Mouse (Mus musculus) heart, embryonic 11.5 days (tissue): ENCODE data around the gene Spata31d1c. TPM values are rescaled to one million over a fixed set of nuclear protein-coding genes. Genes with fewer than 3 reads are reported as not detected.

Experiments
- ATAC-seq: fragments of 200-750 bp; cut with Nextera tagmentation; replicated peaks from 2 replicates; pipeline ENCODE4 v1.8.0; 2017; ENCODE audit warnings: moderate library complexity; ENCODE audit not compliant: insufficient number of reproducible peaks, low FRiP score, low TSS enrichment
- H3K27ac ChIP-seq: fragments of 300-500 bp; sonication (generic); 2 replicates; pipeline ENCODE4 v1.5.1; 2014; ENCODE audit warnings: mild to moderate bottlenecking, low read depth, low read length
- H3K27me3 ChIP-seq: fragments of 300-500 bp; sonication (generic); 2 replicates; pipeline ENCODE4 v1.6.1; 2014; ENCODE audit warnings: mild to moderate bottlenecking, low read length, mixed read lengths; ENCODE audit not compliant: control insufficient read depth, insufficient read depth
- H3K36me3 ChIP-seq: fragments of 300-500 bp; sonication (generic); 2 replicates; pipeline ENCODE4 v1.6.1; 2014; ENCODE audit warnings: mild to moderate bottlenecking, low read length, moderate library complexity, mixed read lengths; ENCODE audit not compliant: control insufficient read depth, insufficient read depth
- H3K4me1 ChIP-seq: fragments of 300-500 bp; sonication (generic); 2 replicates; pipeline ENCODE4 v1.6.1; 2014; ENCODE audit warnings: low read length; ENCODE audit not compliant: control insufficient read depth, insufficient read depth
- H3K4me2 ChIP-seq: fragments of 300-500 bp; sonication (generic); 2 replicates; pipeline ENCODE4 v1.6.1; 2014; ENCODE audit warnings: mild to moderate bottlenecking, moderate library complexity
- H3K4me3 ChIP-seq: fragments of 300-500 bp; sonication (generic); 2 replicates; pipeline ENCODE4 v1.5.1; 2014; ENCODE audit warnings: low read depth, low read length
- H3K9ac ChIP-seq: fragments of 300-500 bp; sonication (generic); 2 replicates; pipeline ENCODE4 v1.6.1; 2014; ENCODE audit warnings: mild to moderate bottlenecking, low read depth, low read length, moderate library complexity
- H3K9me3 ChIP-seq: fragments of 300-500 bp; sonication (generic); replicated peaks from 2 replicates; pipeline ENCODE4 v1.6.1; 2016; ENCODE audit warnings: low read length; ENCODE audit not compliant: control insufficient read depth
- WGBS: fragments of 180-500 bp; shearing (Covaris S2); extraction: QIAGEN DNeasy Blood & Tissue Kit; methylation state at CpG from one replicate; pipeline ENCODE4 v1.1.7; 2014; ENCODE audit not compliant: insufficient replicate concordance; 5-methylcytosine and 5-hydroxymethylcytosine counted together
- polyA plus RNA-seq: library from polyadenylated mRNA; unstranded; fragments of >200 nt; fragmentation: Nextera tagmentation; extraction: Ambion mirVana; gene quantifications from 2 replicates; pipeline ENCODE4 v1.2.1, GENCODE M21; 2014

The Spata31d1c gene
- polyA plus RNA-seq, result not detected in 2 replicates

DNA sequence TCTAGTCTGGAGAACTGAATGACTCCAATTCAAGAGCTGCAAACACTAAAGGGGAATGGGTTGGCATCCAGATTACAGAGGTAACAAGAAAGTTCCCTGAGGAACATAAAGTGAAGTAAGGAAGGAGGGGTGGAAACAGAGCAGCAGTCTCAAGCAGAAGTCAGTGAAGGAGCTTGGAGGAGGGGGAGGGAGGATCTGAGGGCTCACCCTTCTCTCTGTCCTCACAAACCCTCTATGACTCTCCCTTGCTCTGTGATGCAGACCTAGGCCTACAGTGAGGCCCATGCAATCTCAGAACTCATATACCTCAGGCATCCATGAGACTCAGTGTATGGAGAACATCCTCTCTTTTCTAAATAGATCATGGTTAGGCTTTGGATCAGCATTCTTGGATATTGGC, at the start of gene Spata31d1c:
Spata31d1c (plus strand) TSS at position 301 of the 400 bp plus-strand sequence.
- H3K27me3 ChIP-seq, result no peaks in the 10 kb centered on the region

GRCm38 (mm10) chr13:64988828-64989227, 44.0 kb upstream of the Spata31d1c start:
- no peak for ATAC-seq
- Histone ChIP-seq H3K27me3 (no peaks in the 10 kb centered on the region), H3K9ac (no peak overlapping the region), H3K27ac (no peak overlapping the region), H3K36me3 (no peaks in the 10 kb centered on the region), H3K4me3 (no peak overlapping the region), H3K4me1 (no peaks in the 10 kb centered on the region), H3K4me2 (no peak overlapping the region), H3K9me3 (no peaks in the 10 kb centered on the region)

More for the DNA sequence above, at the start of gene Spata31d1c:
- no peak for ATAC-seq
- H3K9ac ChIP-seq, result no peak within 1 kb of the TSS
- no peak within 1 kb of the TSS for H3K4me2 ChIP-seq
- no peaks in the 10 kb centered on the region for H3K4me1 ChIP-seq
- no peaks in the 10 kb centered on the region for H3K36me3 ChIP-seq
- H3K27ac ChIP-seq, result no peak within 1 kb of the TSS
- no peak within 1 kb of the TSS for H3K4me3 ChIP-seq
- no peaks in the 10 kb centered on the region for H3K9me3 ChIP-seq

DNA sequence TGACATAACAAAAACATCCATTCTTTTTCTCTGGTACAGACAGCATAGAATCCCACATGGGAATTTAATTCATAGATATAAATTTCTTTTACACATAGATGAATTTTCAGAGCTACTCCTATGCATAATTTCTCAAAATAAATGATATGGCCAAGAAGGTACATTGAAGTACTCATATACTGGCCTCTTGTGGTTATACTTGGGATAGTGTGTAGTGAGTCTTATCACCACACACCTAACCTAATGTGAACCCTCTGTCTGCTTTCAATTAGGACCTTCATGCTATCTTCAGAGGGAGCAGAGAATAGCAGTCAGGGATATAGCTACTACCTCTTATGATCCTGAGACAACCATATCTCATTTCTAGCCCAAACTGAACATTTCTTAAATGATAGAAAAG, 27.4 kb upstream of the Spata31d1c start:
- Histone ChIP-seq H3K27me3 (no peaks in the 10 kb centered on the region), H3K4me2 (no peak overlapping the region), H3K4me1 (no peaks in the 10 kb centered on the region), H3K36me3 (no peaks in the 10 kb centered on the region), H3K27ac (no peak overlapping the region), H3K9ac (no peak overlapping the region), H3K4me3 (no peak overlapping the region), H3K9me3 (no peaks in the 10 kb centered on the region)
- ATAC-seq, result no peak

GRCm38 (mm10) chr13:65006760-65007159, 26.1 kb upstream of the Spata31d1c start:
- no peak overlapping the region for H3K27ac ChIP-seq
- ATAC-seq, result no peak
- WGBS, result 84% methylated on average over 1 of the region's 1 CpGs
- no peaks in the 10 kb centered on the region for H3K4me1 ChIP-seq
- no peaks in the 10 kb centered on the region for H3K36me3 ChIP-seq
- no peak overlapping the region for H3K4me3 ChIP-seq
- no peaks in the 10 kb centered on the region for H3K9me3 ChIP-seq
- H3K27me3 ChIP-seq, result no peaks in the 10 kb centered on the region
- H3K9ac ChIP-seq, result no peak overlapping the region
- no peak overlapping the region for H3K4me2 ChIP-seq

DNA sequence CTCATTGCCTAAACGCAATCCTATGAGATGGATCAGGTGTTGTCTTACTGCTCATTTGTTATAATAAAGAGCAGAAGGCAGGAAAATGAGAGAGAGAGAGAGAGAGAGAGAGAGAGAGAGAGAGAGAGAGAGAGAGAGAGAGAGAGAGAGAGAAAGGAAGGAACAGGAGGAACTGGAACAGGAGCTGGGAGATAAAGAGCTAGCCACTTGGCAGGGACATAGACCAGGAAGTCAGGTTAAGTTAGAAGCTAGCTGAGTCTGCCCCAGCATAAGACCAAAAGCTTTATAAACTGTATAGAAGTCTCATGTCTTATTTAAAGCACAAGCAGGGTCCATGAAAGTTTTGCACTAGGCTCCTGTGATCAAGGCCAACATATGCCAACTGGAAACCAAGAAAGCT, 24.9 kb upstream of the Spata31d1c start:
- Histone ChIP-seq H3K9me3 (no peaks in the 10 kb centered on the region), H3K27me3 (no peaks in the 10 kb centered on the region), H3K4me1 (no peaks in the 10 kb centered on the region), H3K36me3 (no peaks in the 10 kb centered on the region), H3K4me2 (no peak overlapping the region), H3K9ac (no peak overlapping the region), H3K27ac (no peak overlapping the region), H3K4me3 (no peak overlapping the region)
- WGBS, result 83% methylated on average over 1 of the region's 1 CpGs
- ATAC-seq, result no peak

GRCm38 (mm10) chr13:65011052-65011738, 21.7 kb upstream of the Spata31d1c start:
- no peak overlapping the region for H3K4me2 ChIP-seq
- no peaks in the 10 kb centered on the region for H3K4me1 ChIP-seq
- H3K9me3 ChIP-seq, result 0 out of 2 replicates have a peak, but pooled peaks cover 2% of the 10 kb centered on the region
- H3K9ac ChIP-seq, result no peak overlapping the region
- no peaks in the 10 kb centered on the region for H3K27me3 ChIP-seq
- H3K4me3 ChIP-seq, result no peak overlapping the region
- ATAC-seq, result no peak
- 67% methylated on average over 4 of the region's 4 CpGs for WGBS
- no peaks in the 10 kb centered on the region for H3K36me3 ChIP-seq
- no peak overlapping the region for H3K27ac ChIP-seq

GRCm38 (mm10) chr13:65035057-65035456, 2.2 kb downstream of the Spata31d1c start:
- H3K27ac ChIP-seq, result no peak overlapping the region
- no peaks in the 10 kb centered on the region for H3K36me3 ChIP-seq
- no peak overlapping the region for H3K4me2 ChIP-seq
- H3K9ac ChIP-seq, result no peak overlapping the region
- H3K4me3 ChIP-seq, result no peak overlapping the region
- H3K9me3 ChIP-seq, result no peaks in the 10 kb centered on the region
- no peak for ATAC-seq
- WGBS, result 50% methylated on average over 4 of the region's 4 CpGs
- H3K4me1 ChIP-seq, result no peaks in the 10 kb centered on the region
- H3K27me3 ChIP-seq, result no peaks in the 10 kb centered on the region

- no peak for ATAC-seq
- no peaks in the 10 kb centered on the region for H3K9me3 ChIP-seq
- H3K27ac ChIP-seq, result no peak within 1 kb of the TSS
- WGBS, result 72% methylated on average over 9 of the region's 9 CpGs
- H3K4me3 ChIP-seq, result no peak within 1 kb of the TSS
- no peaks in the 10 kb centered on the region for H3K36me3 ChIP-seq
- no peak within 1 kb of the TSS for H3K4me2 ChIP-seq
- no peaks in the 10 kb centered on the region for H3K4me1 ChIP-seq
- no peak within 1 kb of the TSS for H3K9ac ChIP-seq
- H3K27me3 ChIP-seq, result no peaks in the 10 kb centered on the region
Measured at GRCm38 (mm10) chr13:65052660-65053059, 19.8 kb downstream of the Spata31d1c start, which contains the start of gene Prss47. Prss47 (minus strand) TSS chr13:65052760.

DNA sequence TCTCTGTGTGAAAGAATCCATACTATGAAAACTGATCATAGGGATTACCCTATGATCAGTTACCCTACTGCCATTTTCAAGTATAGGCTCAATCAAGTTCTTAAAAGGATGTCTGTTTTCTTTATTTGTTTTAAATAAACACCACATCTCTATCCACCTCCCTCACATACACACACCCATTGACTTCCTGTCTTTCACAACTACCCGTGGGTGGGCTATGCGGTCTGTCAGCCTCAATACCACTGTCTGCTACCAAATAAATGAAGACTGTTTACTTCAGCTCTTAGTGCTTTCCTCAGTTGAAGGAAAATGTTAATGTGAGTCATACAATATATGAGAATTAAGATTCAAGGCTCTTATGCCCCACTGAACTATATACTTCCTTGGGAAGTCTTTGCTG, 37.1 kb downstream of the Spata31d1c start:
- H3K27me3 ChIP-seq, result no peaks in the 10 kb centered on the region
- no peak overlapping the region for H3K27ac ChIP-seq
- no peak overlapping the region for H3K9ac ChIP-seq
- no peaks in the 10 kb centered on the region for H3K9me3 ChIP-seq
- H3K36me3 ChIP-seq, result peaks cover 8% of the 10 kb centered on the region; the same call in 1 of the 2 replicates
- ATAC-seq, result no peak
- no peak overlapping the region for H3K4me2 ChIP-seq
- H3K4me1 ChIP-seq, result no peaks in the 10 kb centered on the region
- whole genome bisulfite sequencing, result 85% methylated on average over 2 of the region's 2 CpGs
- H3K4me3 ChIP-seq, result no peak overlapping the region
